ENCODE assay signal across 15 mouse cellular contexts in genomic region chr5:138929879-138930507, GRCm38 (mm10).
A peak's percentile ranks its signal among the peaks of the same experiment; 100 is the strongest.
DNase-seq lines count a peak whose midpoint lies in the region; ATAC-seq lines count a peak whose summit lies in the region.
"Had no signal": no experiment of that assay in that cellular context is flagged by ENCODE, and none has a peak within 500 bp of the region (broad histone marks: within the 10 kb centered on the region; RNA-seq: fewer than 3 reads in every experiment).

No protein-coding gene starts in this region.

- H3K27ac ChIP-seq in limb, embryonic 13.5 days: peak overlapping the region; percentile 40; the same call in 1 of the 2 replicates

- no peaks in the 10 kb centered on the region for H3K9me3 ChIP-seq in limb, embryonic 13.5 days
- H3K9me3 ChIP-seq: heart, embryonic 12.5 days had no signal

- 47% methylated on average over 10 of the region's 10 CpGs for WGBS in limb, embryonic 13.5 days

- H3K4me2 ChIP-seq in limb, embryonic 13.5 days (replicated peaks): no peak overlapping the region
- H3K4me2 ChIP-seq: heart, embryonic 12.5 days had no signal

- H3K4me3 ChIP-seq in limb, embryonic 13.5 days: no peak overlapping the region
- H3K4me3 ChIP-seq: erythroblast, embryonic 14.5 days; heart, embryonic 12.5 days had no signal

- peaks cover 35% of the 10 kb centered on the region for H3K4me1 ChIP-seq in limb, embryonic 13.5 days

- ATAC-seq in limb, embryonic 13.5 days (ENCODE audit: low FRiP score, low read depth): peak; percentile 21; the same call in 1 of the 2 replicates
- no peak for ATAC-seq in erythroid progenitor cell, adult 5-6 weeks (replicated peaks; ENCODE audit: low FRiP score, poor library complexity, severe bottlenecking)

- H3K27me3 ChIP-seq in limb, embryonic 13.5 days: 0 out of 2 replicates have a peak, but pooled peaks cover 3% of the 10 kb centered on the region

- no peaks in the 10 kb centered on the region for H3K36me3 ChIP-seq in limb, embryonic 13.5 days
- H3K36me3 ChIP-seq: heart, embryonic 12.5 days had no signal

- peak; percentile 41 to 53 for DNase-seq in kidney, postnatal 4 days
- DNase-seq in kidney, adult 8-10 months: no peak
- peak; percentile 44 for DNase-seq in urinary bladder, postnatal 25 days (ENCODE audit: low spot score)
- no peak for DNase-seq in urinary bladder, postnatal 4 days (ENCODE audit: low spot score in 2 of 2)
- no peak for DNase-seq in embryo, embryonic 10 days (ENCODE audit: low spot score)
- DNase-seq in embryo, embryonic 9.5 days (ENCODE audit: extremely low spot score): no peak
- DNase-seq: cerebellum, adult 11 months; kidney, postnatal 25 days; left cerebral cortex, postnatal 4 days; lung, adult 18-20 months; thymus, postnatal 36 days had no signal

- no peak overlapping the region for H3K9ac ChIP-seq in limb, embryonic 13.5 days
- H3K9ac ChIP-seq: heart, embryonic 12.5 days had no signal

Comparison
In these comparisons a context has a peak if more than half of its experiments do, and no peak if none do; other contexts are left out.
1. DNase-seq: peak in kidney, postnatal 4 days (2 of 2) and urinary bladder, postnatal 25 days (single experiment); none in kidney, adult 8-10 months (0 of 2), urinary bladder, postnatal 4 days (0 of 2), embryo, embryonic 10 days (single experiment) and embryo, embryonic 9.5 days (single experiment).